Mouse (Mus musculus) bone marrow, adult 2 months (tissue): ENCODE results near the gene Castor1. TPM values are rescaled to one million over a fixed set of nuclear protein-coding genes. Genes with fewer than 3 reads are reported as not detected.
A peak's percentile ranks its signal among the peaks of the same experiment; 100 is the strongest.

Experiments
- H3K27ac ChIP-seq: fragments of 200-500 bp; 2 replicates; pipeline ENCODE4 v1.5.1; 2012; ENCODE audit warnings: low read depth, mild to moderate bottlenecking, control low read depth, inconsistent platforms, low read length; ENCODE audit not compliant: control insufficient read depth, poor library complexity, insufficient read depth
- H3K4me1 ChIP-seq: fragments of 200-500 bp; 2 replicates; pipeline ENCODE4 v1.6.1; 2011; ENCODE audit warnings: low read length; ENCODE audit not compliant: control insufficient read depth, insufficient read depth
- H3K4me3 ChIP-seq: fragments of 200-500 bp; replicated peaks from 2 replicates; pipeline ENCODE3; 2011; ENCODE audit warnings: mild to moderate bottlenecking, low read depth, low read length, control low read depth; ENCODE audit not compliant: control insufficient read depth
- CTCF ChIP-seq: fragments of 200-500 bp; IDR thresholded peaks from 2 replicates; pipeline ENCODE4 v1.5.1; 2011; ENCODE audit warnings: low read length, control low read depth; ENCODE audit not compliant: control insufficient read depth, insufficient read depth
- POLR2A ChIP-seq: fragments of 200-500 bp; IDR thresholded peaks from 2 replicates; pipeline ENCODE4 v1.6.1; 2011; ENCODE audit warnings: low read depth, mild to moderate bottlenecking, control low read depth, low read length, borderline replicate concordance; ENCODE audit not compliant: control insufficient read depth
- WGBS: fragments of 180-500 bp; shearing (Covaris S2); methylation state at CpG from one replicate; pipeline ENCODE4 v1.1.7; 2018; 5-methylcytosine and 5-hydroxymethylcytosine counted together
- polyA plus RNA-seq: library from polyadenylated mRNA; stranded (reverse); fragments of >200 nt; gene quantifications from 2 replicates; pipeline ENCODE4 v1.2.4, GENCODE M21; 2011; ENCODE audit warnings: low replicate concordance; ENCODE audit not compliant: missing spikeins, insufficient read depth, insufficient read length

The Castor1 gene
- polyA plus RNA-seq, 1 experiment: 2.6 TPM

- peaks cover 3% of the 10 kb centered on the region; the same call in 1 of the 2 replicates for H3K4me1 ChIP-seq
- H3K4me3 ChIP-seq: no peak within 1 kb of the TSS
- no peak within 1 kb of the TSS; the same call in 1 of the 2 replicates for H3K27ac ChIP-seq
- TF ChIP-seq POLR2A: no peak
- no peak for TF ChIP-seq CTCF
- 67% methylated on average over 11 of the region's 11 CpGs for WGBS
These were observed 39.0 kb downstream of the Castor1 start, which contains the start of gene Lif for GRCm38 (mm10) chr11:4256846-4257607. Lif (plus strand) TSS chr11:4257557.

GRCm38 (mm10) chr11:4257756-4258155, 39.7 kb downstream of the Castor1 start:
- 70% methylated on average over 5 of the region's 5 CpGs for WGBS
- TF ChIP-seq POLR2A (no peak), CTCF (no peak)
- Histone ChIP-seq H3K4me1 (peaks cover 3% of the 10 kb centered on the region; the same call in 1 of the 2 replicates), H3K27ac (no peak overlapping the region; the same call in 1 of the 2 replicates), H3K4me3 (no peak overlapping the region)

DNA sequence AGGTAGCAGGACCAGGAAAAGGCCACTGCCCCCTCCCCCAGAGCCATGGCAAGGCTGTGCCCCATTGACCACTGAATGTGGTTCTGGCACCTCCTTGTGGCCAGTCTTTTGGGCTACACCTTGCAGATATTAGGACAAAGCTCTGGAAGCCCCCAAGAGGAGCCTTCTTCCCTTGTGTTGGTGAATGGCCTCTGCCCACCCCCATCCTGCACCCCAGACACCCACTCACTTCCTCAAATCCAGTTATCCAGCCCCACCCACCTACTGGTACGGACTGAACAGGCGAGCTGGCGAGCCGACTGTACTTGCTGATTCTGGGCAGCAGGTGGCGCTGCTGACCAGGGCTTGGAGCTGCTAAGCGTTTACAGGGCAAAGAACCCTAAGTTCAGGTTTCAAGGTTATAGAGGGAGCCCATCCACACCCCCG, 40.6 kb downstream of the Castor1 start:
- Histone ChIP-seq H3K27ac (no peak overlapping the region), H3K4me3 (no peak overlapping the region), H3K4me1 (peaks cover 3% of the 10 kb centered on the region; the same call in 1 of the 2 replicates)
- 1% methylated on average over 7 of the region's 7 CpGs for WGBS
- TF ChIP-seq CTCF (peak; percentile 97), POLR2A (no peak)

GRCm38 (mm10) chr11:4260463-4261187, 42.6 kb downstream of the Castor1 start:
- Histone ChIP-seq H3K27ac (peak overlapping the region; percentile 19; the same call in 1 of the 2 replicates), H3K4me1 (peaks cover 3% of the 10 kb centered on the region; the same call in 1 of the 2 replicates), H3K4me3 (peak overlapping the region; percentile 38)
- 3% methylated on average over 14 of the region's 14 CpGs for WGBS
- no peak for TF ChIP-seq POLR2A
- TF ChIP-seq CTCF: peak; percentile 28; the same call in 1 of the 2 replicates

GRCm38 (mm10) chr11:4261188-4261494, 43.1 kb downstream of the Castor1 start:
- peaks cover 3% of the 10 kb centered on the region; the same call in 1 of the 2 replicates for H3K4me1 ChIP-seq
- WGBS: 10% methylated on average over 7 of the region's 7 CpGs
- no peak overlapping the region for H3K27ac ChIP-seq
- TF ChIP-seq CTCF: peak; percentile 62
- TF ChIP-seq POLR2A: no peak
- H3K4me3 ChIP-seq: no peak overlapping the region

DNA sequence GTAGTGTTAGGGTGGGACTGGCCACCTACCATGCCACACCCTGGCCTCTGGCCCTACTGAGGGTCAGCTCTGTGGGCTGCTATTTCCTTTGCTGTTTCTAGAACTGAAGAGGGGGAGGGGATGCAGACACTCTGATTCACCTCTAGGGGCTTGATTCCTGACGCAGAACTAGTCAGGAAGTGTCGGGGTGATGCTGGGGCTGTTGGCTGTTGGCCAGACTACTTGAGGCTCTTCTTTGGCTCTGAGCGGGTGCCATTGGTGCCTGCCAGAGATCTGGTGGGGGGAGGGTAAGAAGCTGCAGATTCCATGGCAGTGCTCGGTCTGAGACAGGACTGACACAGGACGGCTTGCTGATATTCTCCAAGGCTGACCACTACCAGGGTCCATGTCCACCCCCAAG, 43.9 kb downstream of the Castor1 start:
- 25% methylated on average over 5 of the region's 5 CpGs for WGBS
- H3K27ac ChIP-seq: no peak overlapping the region
- H3K4me3 ChIP-seq: no peak overlapping the region
- TF ChIP-seq POLR2A (no peak), CTCF (no peak)
- H3K4me1 ChIP-seq: peaks cover 3% of the 10 kb centered on the region; the same call in 1 of the 2 replicates

DNA sequence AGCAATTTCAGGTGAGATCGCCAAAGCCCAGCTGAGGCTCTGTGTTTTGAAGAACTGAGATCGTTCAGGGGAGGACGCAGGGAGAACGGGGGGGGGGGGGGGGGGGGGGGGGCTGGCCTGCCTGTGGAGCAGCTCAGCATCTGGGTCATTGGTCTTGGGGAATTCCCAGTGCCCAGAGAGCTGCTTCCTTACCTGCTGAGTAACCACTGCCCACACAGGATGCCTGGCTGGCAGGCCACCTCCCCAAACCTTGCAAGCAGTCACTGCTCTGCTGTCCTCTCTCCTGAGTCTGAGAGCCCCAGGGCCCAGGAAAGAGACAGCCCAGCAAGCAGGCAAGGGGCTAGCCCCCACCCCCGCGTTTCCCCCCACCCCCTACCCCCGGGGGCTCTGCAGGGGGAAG, 44.8 kb downstream of the Castor1 start:
- TF ChIP-seq CTCF (no peak), POLR2A (no peak)
- Histone ChIP-seq H3K4me3 (no peak overlapping the region), H3K27ac (no peak overlapping the region), H3K4me1 (peaks cover 3% of the 10 kb centered on the region; the same call in 1 of the 2 replicates)
- 15% methylated on average over 7 of the region's 7 CpGs for WGBS

- H3K4me3 ChIP-seq: no peak overlapping the region
- 35% methylated on average over 1 of the region's 1 CpGs for WGBS
- H3K4me1 ChIP-seq: peaks cover 3% of the 10 kb centered on the region; the same call in 1 of the 2 replicates
These were observed 45.3 kb downstream of the Castor1 start for GRCm38 (mm10) chr11:4263296-4263695.

More at GRCm38 (mm10) chr11:4263296-4263695, 45.3 kb downstream of the Castor1 start:
- TF ChIP-seq CTCF (no peak), POLR2A (no peak)
- H3K27ac ChIP-seq: no peak overlapping the region
